Mouse (Mus musculus): ENCODE measurements around the gene Camsap3.
A peak's percentile ranks its signal among the peaks of the same experiment; 100 is the strongest.

The Camsap3 gene

DNA sequence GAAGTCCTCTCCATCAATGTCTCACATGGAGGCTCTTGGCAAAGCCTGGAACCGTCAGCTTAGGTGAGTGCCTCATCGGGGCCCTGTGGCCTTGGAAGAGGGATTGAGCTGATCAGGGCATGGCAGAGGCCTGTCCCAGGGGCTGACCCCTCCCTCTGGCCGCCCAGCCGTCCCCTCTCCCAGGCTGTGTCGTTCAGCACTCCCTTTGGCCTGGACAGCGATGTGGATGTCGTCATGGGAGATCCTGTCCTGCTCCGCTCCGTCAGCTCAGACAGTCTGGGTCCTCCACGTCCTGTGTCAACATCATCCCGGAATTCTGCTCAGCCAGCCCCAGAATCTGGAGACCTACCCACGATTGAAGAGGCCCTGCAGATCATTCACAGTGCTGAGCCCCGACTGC, 16.3 kb downstream of the Camsap3 start:
- DNase-seq: no peak

DNA sequence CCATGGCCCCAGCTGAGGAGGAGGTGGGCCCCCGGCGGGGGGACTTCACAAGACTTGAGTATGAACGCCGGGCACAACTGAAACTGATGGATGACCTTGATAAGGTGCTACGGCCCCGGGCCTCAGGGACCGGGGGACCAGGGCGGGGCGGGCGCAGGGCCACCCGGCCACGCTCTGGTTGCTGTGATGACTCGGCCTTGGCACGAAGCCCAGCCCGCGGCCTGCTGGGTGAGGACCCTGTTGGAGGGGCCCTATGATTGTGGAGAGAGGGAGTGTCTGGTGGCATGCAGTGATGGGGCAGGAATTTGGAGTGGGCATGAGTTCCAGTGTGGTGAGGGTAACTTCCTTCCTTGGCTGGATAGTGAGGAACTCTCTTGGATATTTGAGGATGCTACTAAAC, 19.5 kb downstream of the Camsap3 start:
- no peak for DNase-seq

DNA sequence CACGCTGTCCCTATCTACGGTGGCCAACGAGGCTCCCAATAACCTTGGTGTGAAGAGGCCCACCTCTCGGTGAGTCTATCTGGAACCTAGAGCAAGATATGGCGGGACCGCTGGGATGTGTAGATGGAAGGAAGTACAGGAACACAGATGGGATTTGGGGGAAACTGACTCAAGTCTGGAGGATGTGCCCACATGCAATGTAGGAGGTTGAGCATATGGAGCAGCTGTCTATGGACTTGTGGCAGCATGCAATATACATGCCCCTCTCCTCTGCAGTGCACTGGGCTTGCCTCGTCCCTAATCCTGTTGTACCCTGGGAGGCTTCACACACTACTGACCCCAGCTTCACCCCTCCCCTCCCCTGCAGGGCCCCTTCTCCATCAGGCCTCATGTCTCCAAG, 20.7 kb downstream of the Camsap3 start:
- DNase-seq: no peak

DNA sequence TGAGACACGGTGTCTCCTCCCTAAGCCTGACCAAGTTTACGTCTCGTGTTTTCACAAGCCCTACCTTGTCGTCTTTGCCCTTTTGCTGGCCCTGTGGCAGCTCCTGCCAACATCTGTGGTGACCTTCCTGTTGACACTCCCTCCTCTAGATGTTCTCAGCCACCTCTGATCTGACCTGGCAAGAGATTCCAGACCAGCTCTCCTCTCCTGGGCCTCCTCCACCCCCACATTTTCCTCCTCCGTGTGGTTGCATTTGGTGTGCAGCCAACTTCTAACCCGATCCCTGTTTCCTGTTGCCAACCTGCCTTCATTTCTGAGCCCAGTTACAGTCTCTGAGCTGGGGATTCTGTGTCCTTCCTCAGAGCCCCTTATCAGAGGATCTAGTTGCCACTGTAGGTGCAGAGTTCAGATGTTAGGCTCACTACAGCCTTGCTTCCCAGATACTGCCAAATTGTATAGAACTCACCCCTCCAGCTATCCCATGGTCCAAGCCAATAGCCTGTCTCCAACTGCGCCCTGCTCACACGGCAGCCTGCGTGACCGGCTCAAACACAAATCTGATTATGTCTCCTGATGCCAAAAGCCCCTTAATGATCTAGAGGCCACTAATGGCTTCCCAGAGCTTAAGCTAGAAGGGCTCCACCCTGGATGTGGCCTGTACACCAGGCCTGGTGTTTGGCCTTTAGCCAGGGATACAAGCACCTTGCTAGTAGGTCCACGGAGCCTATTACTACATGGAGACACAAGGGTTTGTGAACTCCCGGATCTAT, 22.1 kb downstream of the Camsap3 start:
- no peak for DNase-seq

DNA sequence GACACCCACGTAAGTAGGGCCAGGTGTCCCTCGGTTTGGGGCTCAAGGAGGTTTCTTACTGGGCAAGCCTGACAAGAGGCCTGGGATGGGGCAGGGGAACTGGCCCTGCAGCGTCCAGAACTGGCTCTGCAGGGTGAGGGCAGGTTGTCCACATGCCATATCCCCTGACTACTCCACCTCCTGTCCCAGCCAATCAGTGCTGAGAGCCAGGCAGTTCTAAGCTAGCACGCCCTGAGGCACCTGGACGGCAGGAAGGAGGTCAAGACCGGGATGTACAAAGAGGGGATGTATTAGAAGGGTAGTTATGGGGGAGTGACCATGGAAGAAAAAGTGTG, 22.7 kb downstream of the Camsap3 start:
- DNase-seq: no peak

DNA sequence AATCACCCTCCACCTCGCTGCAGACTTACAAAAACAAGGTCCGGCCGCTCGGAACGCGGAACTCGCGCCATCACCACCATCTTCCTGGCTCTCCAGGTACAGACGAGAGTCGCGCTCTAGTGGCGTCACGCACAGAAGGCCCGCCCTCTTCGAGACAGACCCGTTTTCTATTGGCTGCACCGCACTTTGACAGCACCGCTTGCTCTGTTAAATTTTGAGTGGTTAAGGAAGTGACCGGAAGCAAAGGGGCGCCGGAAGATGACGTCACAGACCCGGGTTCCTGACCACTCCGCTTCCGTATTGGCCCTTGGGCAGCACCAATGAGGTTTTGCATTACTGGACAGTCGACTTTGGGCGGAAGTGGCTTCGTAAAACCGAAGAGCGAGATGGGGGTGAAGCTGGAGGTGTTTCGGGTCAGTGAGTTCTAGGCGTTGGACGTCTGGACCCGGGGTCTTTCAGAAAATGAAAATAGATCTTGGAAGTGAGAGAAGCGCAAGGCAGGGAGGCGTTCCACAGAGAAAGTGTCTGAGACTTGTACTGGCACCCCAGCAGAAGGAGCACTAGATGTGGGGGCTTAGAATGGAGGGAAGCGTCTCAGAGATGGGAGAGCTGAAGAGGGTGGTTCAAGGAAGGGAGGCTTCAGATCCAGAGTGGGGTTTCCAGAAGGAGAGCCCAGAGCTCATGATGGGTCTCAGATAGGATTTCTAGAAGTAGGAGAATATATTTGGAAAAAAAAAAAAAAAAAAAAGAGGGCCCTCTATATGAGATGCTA, 34.3 kb downstream of the Camsap3 start, which contains the start of the genes Xab2 and Pet100:
TSS of gene Xab2 (minus strand) at position 118 of the 772 bp plus-strand sequence.
TSS of gene Pet100 (plus strand) at position 350 of the 772 bp plus-strand sequence.
- DNase-seq: peak; percentile 98

DNA sequence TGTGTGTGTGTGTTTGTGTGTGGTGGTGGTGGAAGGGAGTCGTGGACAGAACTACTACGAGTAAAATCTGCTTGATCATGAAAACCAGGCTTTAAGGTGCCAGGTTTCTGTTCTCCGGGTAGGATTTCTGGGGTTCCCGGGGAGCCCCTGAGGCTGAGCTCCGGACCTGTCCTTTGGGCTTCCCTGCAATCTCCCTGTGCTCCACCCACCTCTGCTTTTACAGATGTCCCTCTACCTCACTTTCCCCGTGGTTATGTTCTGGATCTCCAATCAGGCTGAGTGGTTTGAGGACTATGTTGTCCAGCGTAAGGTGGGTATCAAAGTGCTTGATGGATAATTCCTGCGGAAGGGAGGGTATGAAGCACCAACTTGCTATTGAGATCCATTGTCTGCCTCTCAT, 35.0 kb downstream of the Camsap3 start:
- no peak for DNase-seq

DNA sequence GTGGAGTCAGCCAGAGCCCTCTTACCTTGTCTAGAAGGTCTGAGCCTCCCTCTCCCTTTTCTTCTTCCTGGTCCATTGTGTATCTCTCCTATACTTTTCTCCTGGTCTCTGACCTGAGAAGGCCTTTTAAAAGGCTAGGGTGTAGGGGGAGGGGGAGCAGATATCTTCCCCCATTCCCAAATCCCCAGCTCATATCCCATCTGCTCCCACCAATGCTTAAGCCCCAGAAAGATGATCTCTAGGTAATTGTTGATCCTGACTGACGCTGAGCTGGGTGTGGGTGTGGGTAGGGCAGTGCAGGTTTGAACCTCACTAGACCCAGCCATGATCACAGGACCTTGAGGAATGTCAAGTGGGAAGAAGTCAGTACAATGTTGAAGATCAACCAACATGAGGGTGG, 38.4 kb downstream of the Camsap3 start, which contains the start of gene Pcp2:
TSS of gene Pcp2 (minus strand) at position 101 of the 400 bp plus-strand sequence.
- DNase-seq: no peak

DNA sequence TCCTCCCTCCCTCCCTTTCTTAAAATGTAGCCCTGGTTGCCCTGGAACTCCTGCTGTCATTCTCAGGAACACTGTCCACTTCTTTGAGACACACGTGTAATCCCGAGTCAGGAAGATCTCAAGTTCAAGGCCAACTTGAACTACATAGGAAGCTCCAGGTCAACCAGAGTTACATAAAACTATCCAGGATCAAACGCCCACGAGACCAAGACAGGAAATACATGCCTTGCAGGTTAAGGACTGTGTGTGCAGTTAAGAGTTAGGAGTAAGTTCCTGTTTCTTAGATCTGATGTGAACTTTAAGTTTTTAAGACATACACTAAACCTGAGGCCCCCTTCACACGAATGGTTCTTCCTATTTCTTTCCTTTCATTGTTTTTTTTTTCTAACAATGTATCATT, 39.9 kb downstream of the Camsap3 start:
- DNase-seq: no peak

DNA sequence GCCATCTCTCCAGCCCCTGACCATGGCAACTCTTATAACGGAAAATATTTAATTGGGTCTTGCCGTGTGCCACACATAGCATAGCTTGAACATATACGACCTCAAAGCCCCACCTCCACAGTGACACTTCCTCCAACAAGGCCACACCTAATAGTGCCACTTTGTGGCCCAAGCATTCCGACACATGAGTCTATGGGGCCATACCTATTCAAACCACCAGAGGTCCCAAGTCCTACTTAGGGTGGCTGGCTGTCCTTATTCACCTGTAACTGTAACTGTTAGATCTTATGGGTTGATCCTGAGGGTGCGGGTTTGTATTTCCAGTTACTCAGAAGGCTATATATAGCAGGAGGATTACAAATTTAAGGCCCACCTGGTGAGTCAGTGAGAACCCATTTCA, 40.9 kb downstream of the Camsap3 start:
- no peak for DNase-seq

DNA sequence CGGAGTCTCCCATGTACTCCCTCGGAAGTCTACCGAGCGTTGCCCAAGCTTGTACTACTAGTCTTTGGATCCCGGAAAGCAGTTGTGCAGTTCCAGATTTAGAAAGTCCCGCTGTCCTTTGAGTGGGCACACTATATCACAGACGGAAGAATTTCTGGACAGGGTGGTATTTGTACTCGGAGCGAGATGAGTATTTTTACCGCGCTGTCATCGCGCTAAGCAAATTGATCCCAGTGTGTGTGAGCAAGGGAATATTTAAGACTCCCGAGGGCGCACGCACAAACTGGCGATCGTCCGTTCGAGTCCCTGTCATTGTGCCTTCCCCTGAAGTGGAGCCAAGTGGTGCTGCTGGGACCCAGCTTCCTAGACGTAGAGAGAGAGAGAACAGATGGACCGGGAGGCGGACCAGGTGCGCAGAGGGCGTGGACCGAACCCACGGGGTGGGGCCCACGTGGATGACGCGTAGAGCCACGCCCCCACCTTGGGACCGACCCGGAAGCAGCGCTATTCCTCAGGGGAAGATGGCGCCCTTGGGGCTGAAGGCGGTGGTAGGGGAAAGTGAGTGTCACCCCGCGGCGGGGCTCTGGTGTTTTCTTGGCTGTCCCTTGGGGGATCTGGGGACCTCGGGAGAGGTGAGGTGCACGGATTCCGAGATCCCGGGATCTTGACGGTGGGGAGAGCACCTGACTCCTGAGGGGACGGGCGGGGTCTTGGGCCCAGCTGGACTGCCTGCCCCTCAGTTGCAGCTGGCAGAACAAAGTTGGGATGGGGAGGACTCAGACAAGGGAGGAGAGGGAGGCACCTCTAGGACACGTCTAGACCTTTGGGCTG, 43.8 kb downstream of the Camsap3 start, which contains the start of gene Stxbp2:
TSS of gene Stxbp2 (plus strand) at position 309 of the 831 bp plus-strand sequence.
- peak; percentile 70 for DNase-seq

DNA sequence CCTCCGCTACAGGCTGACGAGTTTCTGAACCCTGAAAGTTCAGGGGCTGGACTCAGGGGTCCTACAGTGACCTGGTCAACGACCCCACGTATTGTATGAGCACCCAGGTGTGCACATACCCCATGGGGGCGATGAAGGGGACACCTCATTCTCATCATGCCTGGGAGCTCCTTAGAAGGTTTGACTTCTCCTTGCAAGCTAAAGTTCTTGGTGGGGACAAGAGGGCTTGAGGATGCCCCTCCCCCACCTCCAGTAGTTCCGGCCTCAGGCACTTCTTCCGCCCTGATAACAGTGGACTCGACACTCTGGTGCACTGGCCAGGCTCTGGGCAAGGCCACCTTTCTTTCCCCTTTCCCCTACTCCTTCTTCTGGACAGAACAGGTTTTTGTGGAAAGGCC, 44.4 kb downstream of the Camsap3 start:
- no peak for DNase-seq

DNA sequence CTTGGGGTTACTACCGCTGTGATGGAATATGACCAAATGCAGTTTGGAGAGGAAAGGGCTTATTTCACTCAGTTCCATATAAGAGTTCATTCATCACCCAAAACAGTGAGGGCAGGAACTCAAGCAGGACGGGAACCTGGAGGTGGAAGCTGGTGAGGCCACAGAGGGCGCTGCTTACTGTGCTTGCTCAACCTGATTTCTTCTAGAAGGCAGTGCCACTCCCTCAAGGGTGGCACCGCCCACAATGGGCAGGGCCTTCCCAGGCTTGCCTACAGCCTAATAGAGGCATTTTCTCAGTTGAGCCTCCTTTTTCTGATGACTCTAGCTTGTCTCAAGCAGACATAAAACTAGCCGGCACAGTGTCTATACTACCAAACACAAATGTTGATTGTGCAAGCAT, 58.7 kb downstream of the Camsap3 start:
- DNase-seq: peak; percentile 22

DNA sequence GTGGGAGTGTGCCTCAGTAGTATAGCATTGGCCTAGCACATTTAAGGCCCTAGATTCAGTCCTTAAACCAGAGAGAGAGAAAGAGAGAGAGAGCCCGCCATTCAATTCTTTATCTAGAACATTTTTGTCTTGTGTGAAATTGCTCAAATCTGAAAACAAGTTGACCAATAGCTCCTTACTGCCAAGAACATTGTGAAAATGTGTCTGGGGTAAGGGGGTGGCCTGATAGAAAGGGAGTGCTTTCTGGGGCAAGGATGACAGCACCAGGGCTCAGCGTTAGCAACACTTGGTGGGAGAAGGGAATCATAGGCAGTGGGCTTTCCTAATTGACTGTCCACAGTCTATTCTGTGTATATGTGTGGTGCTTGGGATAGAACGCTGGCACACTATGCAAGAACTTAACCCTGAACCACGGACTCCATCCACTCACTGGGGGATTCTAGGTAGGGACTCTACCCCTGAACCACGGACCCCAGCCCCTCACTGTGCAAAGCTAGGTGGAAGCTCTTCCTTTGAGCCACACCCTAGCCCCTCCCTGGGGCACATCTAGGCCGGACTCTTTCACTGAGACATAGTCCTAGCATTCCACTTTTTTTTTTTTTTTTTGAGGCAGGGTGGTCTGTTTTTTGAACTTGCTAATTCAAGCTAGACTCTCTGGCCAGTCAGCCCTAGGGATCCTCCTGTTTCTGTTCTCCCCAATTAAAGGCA, 59.9 kb downstream of the Camsap3 start:
- DNase-seq: no peak

DNA sequence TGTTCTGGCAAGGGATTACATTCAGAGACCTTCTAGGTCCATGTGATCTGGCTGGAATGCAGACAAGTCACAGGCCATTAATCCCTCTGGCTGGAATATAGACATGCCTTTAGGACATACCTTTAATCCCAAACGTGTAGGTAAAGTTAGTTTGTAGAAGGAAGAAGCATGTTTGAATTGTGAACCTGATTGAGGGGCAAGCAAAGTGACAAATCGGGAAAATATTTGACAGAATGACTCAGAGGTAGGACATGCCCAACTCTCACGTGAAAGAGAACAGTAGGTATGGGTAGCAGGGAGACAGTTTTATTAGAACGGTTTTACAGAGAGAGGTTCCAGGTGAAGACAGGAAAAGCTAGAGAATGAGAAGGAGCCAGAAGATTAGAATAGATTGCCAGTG, 60.5 kb downstream of the Camsap3 start:
- DNase-seq: no peak

DNA sequence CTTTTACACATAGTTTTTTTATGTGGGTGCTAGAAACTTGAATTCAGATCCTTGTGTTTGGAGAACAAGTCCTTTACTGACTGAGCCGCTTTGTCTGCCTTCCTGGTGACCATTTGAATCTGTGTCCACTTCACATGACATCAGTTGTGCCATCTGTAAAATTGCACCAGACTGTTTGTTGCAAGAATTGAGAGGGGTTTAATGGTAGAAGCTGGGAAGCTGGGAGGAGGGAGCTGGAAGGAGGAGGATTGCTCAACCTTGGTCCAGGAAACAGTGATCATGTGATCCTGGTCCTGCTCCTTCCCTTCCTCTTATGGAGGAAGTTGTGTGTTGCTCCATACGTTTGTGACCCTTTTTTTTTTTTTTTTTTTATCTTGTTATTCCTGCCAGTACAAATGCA, 61.2 kb downstream of the Camsap3 start:
- DNase-seq: no peak

DNA sequence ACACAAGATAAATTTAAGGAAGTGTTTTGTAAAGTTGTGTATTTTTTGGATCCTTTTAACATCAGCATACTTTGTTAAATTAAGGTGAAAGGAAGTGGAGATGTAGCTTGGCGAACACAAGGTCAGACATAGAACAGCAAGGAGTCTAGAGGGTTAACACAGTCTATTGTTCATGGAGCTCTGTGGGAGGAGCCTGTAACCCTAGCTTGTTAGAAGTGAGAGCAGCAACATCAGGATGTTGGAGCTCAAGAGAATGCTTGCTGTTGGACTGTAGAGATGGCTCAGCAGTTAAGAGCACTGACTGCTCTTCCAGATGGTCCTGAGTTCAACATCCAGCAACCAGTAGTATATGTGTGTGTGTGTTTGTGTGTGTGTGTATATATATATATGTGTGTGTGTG, 61.9 kb downstream of the Camsap3 start:
- no peak for DNase-seq

DNA sequence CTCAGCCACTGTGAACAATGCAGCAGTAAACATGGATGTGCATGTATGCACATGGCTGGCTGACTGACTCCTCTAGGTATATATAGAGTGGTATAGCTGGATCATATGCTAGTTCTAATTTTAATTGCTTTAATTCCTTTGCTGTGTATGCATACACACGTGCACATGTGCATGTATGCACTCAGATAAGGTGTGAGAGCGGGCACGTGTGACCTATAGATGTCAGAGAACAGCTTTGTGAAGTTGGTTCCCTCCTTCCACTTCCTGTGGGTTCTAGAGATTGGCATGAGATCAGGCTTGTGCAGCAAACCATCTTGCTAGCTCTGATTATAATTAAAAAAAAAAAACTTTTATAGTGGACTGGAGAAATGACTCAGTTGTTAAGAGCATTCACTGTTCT, 65.8 kb downstream of the Camsap3 start:
- no peak for DNase-seq

DNA sequence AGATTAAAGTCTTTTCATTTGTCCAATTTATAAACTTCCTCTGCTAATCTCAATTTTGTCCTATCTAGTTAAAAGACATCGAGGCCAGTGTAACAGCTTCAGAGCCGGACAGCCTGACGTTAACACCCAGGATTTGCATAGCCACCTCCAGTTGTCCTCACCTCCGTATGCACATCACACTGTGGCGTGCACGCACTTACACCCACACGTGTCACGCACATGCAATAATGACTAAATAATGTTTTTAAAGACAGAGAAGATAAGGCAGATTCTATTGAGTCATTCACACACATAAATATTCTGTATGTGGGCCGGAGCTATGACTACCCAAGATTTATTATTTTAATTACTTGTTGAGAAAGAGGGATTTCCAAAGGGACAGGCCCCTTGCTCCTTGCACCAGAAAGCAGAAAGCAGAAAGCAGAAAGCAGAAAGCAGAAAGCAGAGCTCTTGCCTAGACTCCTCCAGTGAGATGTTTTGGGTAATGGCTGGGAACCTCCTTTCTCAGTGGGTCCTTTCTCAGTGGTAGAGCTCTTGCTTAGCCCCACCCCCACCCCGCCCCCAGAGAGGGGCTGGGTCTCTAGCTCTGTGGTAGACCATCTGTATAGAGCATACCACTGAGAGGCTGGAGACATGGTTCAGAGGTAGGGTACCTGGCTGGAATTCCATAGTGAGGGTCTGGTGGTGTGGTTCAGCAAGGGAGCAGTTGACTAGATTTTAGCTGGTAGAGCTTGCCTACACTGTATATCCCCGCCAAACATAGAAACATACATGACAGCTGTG, 67.8 kb downstream of the Camsap3 start:
- DNase-seq: no peak

DNA sequence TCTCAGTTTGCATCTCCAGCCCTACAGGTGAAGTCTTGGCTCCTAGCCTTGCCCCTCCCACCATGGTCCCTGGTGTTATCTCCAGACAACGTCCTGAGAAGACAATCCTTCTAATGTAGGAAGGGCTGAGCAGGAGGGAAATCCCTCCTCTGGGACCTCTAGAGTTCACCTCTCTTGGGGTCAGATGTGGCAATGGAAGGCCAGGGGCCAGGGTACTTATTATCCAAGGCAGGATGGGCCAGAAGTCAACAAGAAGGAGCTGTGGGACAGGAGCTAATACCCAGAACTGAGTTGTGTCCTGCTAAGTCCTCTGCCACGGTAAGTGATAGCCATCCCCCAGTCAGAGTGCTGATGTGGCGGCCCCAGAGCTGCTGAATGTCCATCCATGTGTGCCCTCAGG, 68.4 kb downstream of the Camsap3 start, which contains the start of gene Retn:
TSS of gene Retn (plus strand) at position 245 of the 400 bp plus-strand sequence.
- DNase-seq: no peak

DNA sequence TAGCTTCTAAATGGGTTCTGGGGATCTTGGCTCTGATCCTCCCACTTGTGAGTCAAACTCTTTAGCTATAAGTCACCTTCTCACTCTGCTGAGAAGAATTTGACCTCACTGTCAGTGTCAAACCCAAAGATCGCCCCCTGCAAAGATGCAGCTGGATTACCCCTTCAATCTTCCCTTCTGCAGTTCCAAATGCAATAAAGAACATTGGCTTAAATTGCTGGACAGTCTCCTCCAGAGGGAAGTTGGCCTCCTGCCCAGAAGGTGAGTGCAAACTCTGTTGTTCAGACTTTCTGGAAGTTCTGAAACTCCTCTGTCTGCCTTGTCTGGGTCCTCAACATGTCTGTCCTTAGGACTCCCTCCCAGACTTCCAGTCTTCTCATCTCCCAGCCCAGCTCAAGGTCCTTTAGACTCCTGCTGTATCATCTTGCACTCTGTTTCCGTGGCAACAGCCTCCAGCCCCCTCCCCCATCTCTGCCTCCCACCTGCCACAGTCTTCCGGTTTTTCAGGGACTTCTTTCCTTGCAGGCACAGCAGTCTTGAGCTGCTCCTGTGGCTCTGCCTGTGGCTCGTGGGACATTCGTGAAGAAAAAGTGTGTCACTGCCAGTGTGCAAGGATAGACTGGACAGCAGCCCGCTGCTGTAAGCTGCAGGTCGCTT, 69.8 kb downstream of the Camsap3 start:
- peak; percentile 26 for DNase-seq
